Mouse (Mus musculus) cerebellum, adult 2 months (tissue): ENCODE results near the gene Pid1. TPM values are rescaled to one million over a fixed set of nuclear protein-coding genes. Genes with fewer than 3 reads are reported as not detected.
"Not testable (repeated sequence)": the region's sequence is repeated elsewhere in the genome, so short reads cannot be mapped to it uniquely, and the experiment has no call there.

Experiments
- DNase-seq, 2 experiments: peaks; one replicate each; pipeline ENCODE4 v3.0.0; 2021
- H3K27ac ChIP-seq: fragments of 200-500 bp; 2 replicates; pipeline ENCODE4 v1.5.1; 2012; ENCODE audit warnings: low read length, control low read depth, inconsistent platforms; ENCODE audit not compliant: insufficient read depth
- H3K27me3 ChIP-seq: fragments of 200-500 bp; 2 replicates; pipeline ENCODE4 v1.6.1; 2012; ENCODE audit warnings: inconsistent platforms, mild to moderate bottlenecking, low read length, moderate library complexity; ENCODE audit not compliant: control insufficient read depth, insufficient read depth
- H3K4me1 ChIP-seq: fragments of 200-500 bp; 2 replicates; pipeline ENCODE4 v1.6.1; 2011; ENCODE audit warnings: low read length; ENCODE audit not compliant: control insufficient read depth, insufficient read depth
- H3K4me3 ChIP-seq: fragments of 200-500 bp; replicated peaks from 2 replicates; pipeline ENCODE3; 2011; ENCODE audit warnings: mild to moderate bottlenecking, low read depth, low read length, control low read depth; ENCODE audit not compliant: insufficient read depth
- CTCF ChIP-seq: fragments of 200-500 bp; IDR thresholded peaks from 2 replicates; pipeline ENCODE4 v1.5.1; 2011; ENCODE audit warnings: low read depth, mild to moderate bottlenecking, control low read depth, low read length, moderate library complexity, borderline replicate concordance; ENCODE audit not compliant: insufficient read depth
- POLR2A ChIP-seq: fragments of 200-500 bp; IDR thresholded peaks from 2 replicates; pipeline ENCODE4 v1.6.1; 2011; ENCODE audit warnings: low read length, control low read depth, borderline replicate concordance; ENCODE audit not compliant: insufficient read depth
- WGBS: fragments of 180-500 bp; shearing (Covaris S2); methylation state at CpG from one replicate; pipeline ENCODE4 v1.1.7; 2018; 5-methylcytosine and 5-hydroxymethylcytosine counted together
- polyA plus RNA-seq: library from polyadenylated mRNA; depleted of rRNA; stranded (reverse); fragments of >200 nt; gene quantifications from 2 replicates; pipeline ENCODE4 v1.2.3, GENCODE M21; 2012

Pid1 gene
- polyA plus RNA-seq, 1 experiment: 26.1 TPM

- DNase-seq: no peak
- no peaks in the 10 kb centered on the region for H3K4me1 ChIP-seq
- no peak overlapping the region for H3K27ac ChIP-seq
- 87% methylated on average over 3 of the region's 3 CpGs for WGBS
- no peak for TF ChIP-seq POLR2A
- no peak for TF ChIP-seq CTCF
- H3K4me3 ChIP-seq: no peak overlapping the region
- H3K27me3 ChIP-seq: no peaks in the 10 kb centered on the region
These were observed 16.0 kb downstream of the Pid1 start for GRCm38 (mm10) chr1:84347796-84348476.

GRCm38 (mm10) chr1:84332797-84333196 is 31.2 kb downstream of the Pid1 start:
- H3K27ac ChIP-seq, H3K27me3 ChIP-seq, H3K4me3 ChIP-seq, DNase-seq, H3K4me1 ChIP-seq: not testable (repeated sequence)
- 47% methylated on average over 3 of the region's 3 CpGs for WGBS

- H3K4me3 ChIP-seq, H3K4me1 ChIP-seq, H3K27ac ChIP-seq, DNase-seq, H3K27me3 ChIP-seq: not testable (repeated sequence)
- 88% methylated on average over 12 of the region's 12 CpGs for WGBS
These were observed 32.1 kb downstream of the Pid1 start for GRCm38 (mm10) chr1:84331861-84332260.

GRCm38 (mm10) chr1:84325309-84325708 is 38.7 kb downstream of the Pid1 start:
- no peak for DNase-seq
- peaks cover 3% of the 10 kb centered on the region; the same call in 1 of the 2 replicates for H3K4me1 ChIP-seq
- H3K27ac ChIP-seq: no peak overlapping the region
- no peaks in the 10 kb centered on the region for H3K27me3 ChIP-seq
- TF ChIP-seq POLR2A: no peak
- no peak for TF ChIP-seq CTCF
- no peak overlapping the region for H3K4me3 ChIP-seq
- WGBS: 32% methylated on average over 3 of the region's 3 CpGs

GRCm38 (mm10) chr1:84321327-84321726 is 42.7 kb downstream of the Pid1 start:
- WGBS: 14% methylated on average over 4 of the region's 4 CpGs
- DNase-seq: peak in 1 of 2 experiments; percentile 66

GRCm38 (mm10) chr1:84318569-84318968 is 45.4 kb downstream of the Pid1 start:
- H3K4me3 ChIP-seq: no peak overlapping the region
- peaks cover 3% of the 10 kb centered on the region; the same call in 1 of the 2 replicates for H3K4me1 ChIP-seq
- DNase-seq: no peak
- WGBS: 90% methylated on average over 1 of the region's 1 CpGs
- H3K27me3 ChIP-seq: no peaks in the 10 kb centered on the region
- H3K27ac ChIP-seq: no peak overlapping the region
- TF ChIP-seq CTCF (no peak), POLR2A (no peak)

More at GRCm38 (mm10) chr1:84321327-84321726, 42.7 kb downstream of the Pid1 start:
- H3K4me3 ChIP-seq: no peak overlapping the region
- TF ChIP-seq POLR2A (no peak), CTCF (no peak)
- H3K27me3 ChIP-seq: no peaks in the 10 kb centered on the region
- H3K27ac ChIP-seq: no peak overlapping the region; the same call in 1 of the 2 replicates
- H3K4me1 ChIP-seq: peaks cover 3% of the 10 kb centered on the region; the same call in 1 of the 2 replicates

- no peak for DNase-seq
- TF ChIP-seq POLR2A: no peak
- no peak for TF ChIP-seq CTCF
- no peak overlapping the region for H3K27ac ChIP-seq
- no peaks in the 10 kb centered on the region for H3K27me3 ChIP-seq
- peaks cover 3% of the 10 kb centered on the region; the same call in 1 of the 2 replicates for H3K4me1 ChIP-seq
- H3K4me3 ChIP-seq: no peak overlapping the region
- 98% methylated on average over 1 of the region's 1 CpGs for WGBS
These were observed 46.2 kb downstream of the Pid1 start for GRCm38 (mm10) chr1:84317827-84318226.

GRCm38 (mm10) chr1:84309966-84310460 is 54.0 kb downstream of the Pid1 start:
- 49% methylated on average over 2 of the region's 2 CpGs for whole genome bisulfite sequencing

More at GRCm38 (mm10) chr1:84309966-84310460, 54.0 kb downstream of the Pid1 start:
- Histone ChIP-seq H3K27ac (no peak overlapping the region), H3K27me3 (no peaks in the 10 kb centered on the region), H3K4me1 (no peaks in the 10 kb centered on the region), H3K4me3 (no peak overlapping the region)
- DNase-seq: no peak
- TF ChIP-seq POLR2A (no peak), CTCF (no peak)
